Mouse (Mus musculus) stomach, postnatal 0 days (tissue): Measurements from ENCODE around the gene Limd2. TPM values are rescaled to one million over a fixed set of nuclear protein-coding genes. Genes with fewer than 3 reads are reported as not detected.
"Not testable (repeated sequence)": the region's sequence is repeated elsewhere in the genome, so short reads cannot be mapped to it uniquely, and the experiment has no call there.

ENCODE experiments used
- ATAC-seq: fragments of 200-750 bp; cut with Nextera tagmentation; 2 replicates; pipeline ENCODE4 v1.8.0; 2017; ENCODE audit not compliant: low FRiP score, low TSS enrichment
- DNase-seq: peaks from one replicate; pipeline ENCODE4 v3.0.0-alpha.2; 2016; ENCODE audit warnings: low spot score
- H3K27ac ChIP-seq: fragments of 300-500 bp; sonication (generic); replicated peaks from 2 replicates; pipeline ENCODE4 v1.5.1; 2014; ENCODE audit warnings: mild to moderate bottlenecking, control low read depth
- H3K27me3 ChIP-seq: fragments of 300-500 bp; sonication (generic); 2 replicates; pipeline ENCODE4 v1.6.1; 2014; ENCODE audit warnings: low read length; ENCODE audit not compliant: control insufficient read depth, insufficient read depth
- H3K36me3 ChIP-seq: fragments of 300-500 bp; sonication (generic); 2 replicates; pipeline ENCODE4 v1.6.1; 2014; ENCODE audit warnings: low read length, mixed read lengths; ENCODE audit not compliant: control insufficient read depth, insufficient read depth
- H3K4me1 ChIP-seq: fragments of 300-500 bp; sonication (generic); replicated peaks from 2 replicates; pipeline ENCODE4 v1.6.1; 2014; ENCODE audit warnings: antibody characterized with exemption; ENCODE audit not compliant: control insufficient read depth, insufficient read depth
- H3K4me2 ChIP-seq: fragments of 300-500 bp; sonication (generic); replicated peaks from 2 replicates; pipeline ENCODE4 v1.6.1; 2014; ENCODE audit warnings: low read depth, mild to moderate bottlenecking, control low read depth, moderate library complexity
- H3K4me3 ChIP-seq: fragments of 300-500 bp; sonication (generic); 2 replicates; pipeline ENCODE4 v1.5.1; 2014; ENCODE audit warnings: low read depth, low read length, control low read depth
- H3K9ac ChIP-seq: fragments of 300-500 bp; sonication (generic); 2 replicates; pipeline ENCODE4 v1.6.1; 2014; ENCODE audit warnings: mild to moderate bottlenecking, low read length, control low read depth, mixed read lengths
- H3K9me3 ChIP-seq: fragments of 300-500 bp; sonication (generic); 2 replicates; pipeline ENCODE4 v1.6.1; 2016; ENCODE audit warnings: low read length; ENCODE audit not compliant: control insufficient read depth
- CTCF ChIP-seq: IDR thresholded peaks from 2 replicates; pipeline ENCODE4 v1.5.1; 2016; ENCODE audit warnings: antibody characterized with exemption, low read depth, mild to moderate bottlenecking, moderate library complexity
- EP300 ChIP-seq: optimal IDR thresholded peaks from 2 replicates; pipeline ENCODE3; 2016; ENCODE audit warnings: antibody characterized with exemption
- WGBS: fragments of 180-500 bp; shearing (Covaris S2); extraction: QIAGEN DNeasy Blood & Tissue Kit; methylation state at CpG from one replicate; pipeline ENCODE4 v1.1.7; 2014; 5-methylcytosine and 5-hydroxymethylcytosine counted together
- polyA plus RNA-seq: library from polyadenylated mRNA; unstranded; fragments of >200 nt; fragmentation: Nextera tagmentation; extraction: Ambion mirVana; gene quantifications from 2 replicates; pipeline ENCODE4 v1.2.1, GENCODE M21; 2015

The Limd2 gene
- polyA plus RNA-seq, 1 experiment from 2014 or later: 45.3 TPM

GRCm38 (mm10) chr11:106129477-106129876, 31.2 kb downstream of the Limd2 start:
- no peak for TF ChIP-seq CTCF
- no peak for TF ChIP-seq EP300
- H3K9me3 ChIP-seq: no peaks in the 10 kb centered on the region
- no peak for DNase-seq

GRCm38 (mm10) chr11:106126727-106127373, 33.8 kb downstream of the Limd2 start:
- not testable (repeated sequence) for H3K4me2 ChIP-seq, H3K9me3 ChIP-seq, DNase-seq, H3K27ac ChIP-seq, H3K4me3 ChIP-seq, ATAC-seq, H3K27me3 ChIP-seq, H3K9ac ChIP-seq, H3K4me1 ChIP-seq
- H3K36me3 ChIP-seq: peaks cover 13% of the 10 kb centered on the region
- 88% methylated on average over 4 of the region's 6 CpGs for WGBS

More at GRCm38 (mm10) chr11:106129477-106129876, 31.2 kb downstream of the Limd2 start:
- H3K27ac ChIP-seq: no peak overlapping the region
- H3K27me3 ChIP-seq: no peaks in the 10 kb centered on the region
- no peaks in the 10 kb centered on the region for H3K4me1 ChIP-seq
- ATAC-seq: no peak
- H3K4me3 ChIP-seq: no peak overlapping the region
- 74% methylated on average over 1 of the region's 1 CpGs for WGBS
- H3K36me3 ChIP-seq: peaks cover 6% of the 10 kb centered on the region; the same call in 1 of the 2 replicates
- H3K4me2 ChIP-seq: no peak overlapping the region
- H3K9ac ChIP-seq: no peak overlapping the region

GRCm38 (mm10) chr11:106125827-106126226, 34.8 kb downstream of the Limd2 start:
- H3K36me3 ChIP-seq: peaks cover 13% of the 10 kb centered on the region
- 49% methylated on average over 1 of the region's 1 CpGs for WGBS
- H3K27ac ChIP-seq: no peak overlapping the region
- H3K4me1 ChIP-seq: no peaks in the 10 kb centered on the region
- no peaks in the 10 kb centered on the region for H3K27me3 ChIP-seq
- H3K4me3 ChIP-seq: no peak overlapping the region
- H3K9ac ChIP-seq: no peak overlapping the region
- no peaks in the 10 kb centered on the region for H3K9me3 ChIP-seq
- DNase-seq (no peak), ATAC-seq (no peak)
- TF ChIP-seq EP300 (no peak), CTCF (no peak)
- no peak overlapping the region for H3K4me2 ChIP-seq

GRCm38 (mm10) chr11:106124784-106125183, 35.9 kb downstream of the Limd2 start:
- no peak for ATAC-seq
- Histone ChIP-seq H3K9me3 (no peaks in the 10 kb centered on the region), H3K9ac (no peak overlapping the region), H3K4me2 (no peak overlapping the region), H3K27me3 (no peaks in the 10 kb centered on the region), H3K4me3 (no peak overlapping the region), H3K36me3 (peaks cover 13% of the 10 kb centered on the region), H3K4me1 (no peaks in the 10 kb centered on the region), H3K27ac (no peak overlapping the region)
- TF ChIP-seq EP300 (no peak), CTCF (no peak)
- WGBS: 55% methylated on average over 4 of the region's 4 CpGs
- no peak for DNase-seq

GRCm38 (mm10) chr11:106122736-106123135, 37.9 kb downstream of the Limd2 start:
- DNase-seq: no peak

GRCm38 (mm10) chr11:106122221-106122620, 38.4 kb downstream of the Limd2 start:
- Histone ChIP-seq H3K4me1 (no peaks in the 10 kb centered on the region), H3K27ac (no peak overlapping the region), H3K4me3 (no peak overlapping the region), H3K27me3 (no peaks in the 10 kb centered on the region), H3K9me3 (no peaks in the 10 kb centered on the region), H3K9ac (no peak overlapping the region), H3K36me3 (peaks cover 8% of the 10 kb centered on the region), H3K4me2 (no peak overlapping the region)
- DNase-seq (no peak), ATAC-seq (no peak)
- 95% methylated on average over 5 of the region's 5 CpGs for WGBS
- TF ChIP-seq EP300: no peak
- TF ChIP-seq CTCF: no peak

More at GRCm38 (mm10) chr11:106122736-106123135, 37.9 kb downstream of the Limd2 start:
- Histone ChIP-seq H3K36me3 (peaks cover 8% of the 10 kb centered on the region), H3K27me3 (no peaks in the 10 kb centered on the region), H3K9ac (no peak overlapping the region), H3K9me3 (no peaks in the 10 kb centered on the region), H3K4me3 (no peak overlapping the region), H3K27ac (no peak overlapping the region), H3K4me2 (no peak overlapping the region), H3K4me1 (no peaks in the 10 kb centered on the region)
- no peak for TF ChIP-seq CTCF
- TF ChIP-seq EP300: no peak
- no peak for ATAC-seq
- WGBS: 74% methylated on average over 3 of the region's 3 CpGs
